Mouse (Mus musculus): Measurements from ENCODE around the gene Nuak1. TPM values are rescaled to one million over a fixed set of nuclear protein-coding genes. Genes with fewer than 3 reads are reported as not detected.

The Nuak1 gene
- polyA plus RNA-seq, 1 experiment from 2014 or later: 0.70 TPM

GRCm38 (mm10) chr10:84376346-84376745 is 64.1 kb downstream of the Nuak1 start:
- no peak overlapping the region for H3K27ac ChIP-seq (ENCODE audit: low read depth, low read length)
- no peak overlapping the region for H3K4me3 ChIP-seq (ENCODE audit: low read depth, low read length)
- no peaks in the 10 kb centered on the region; the same call in 1 of the 2 replicates for H3K4me1 ChIP-seq (replicated peaks; ENCODE audit: control insufficient read depth, insufficient read depth, low read length)
- no peak for DNase-seq (ENCODE audit: low spot score)
- no peaks in the 10 kb centered on the region for H3K36me3 ChIP-seq (ENCODE audit: control insufficient read depth, insufficient read depth, low read length)
- WGBS: 87% methylated on average over 5 of the region's 5 CpGs
- no peak overlapping the region for H3K4me2 ChIP-seq
- no peak overlapping the region for H3K9ac ChIP-seq (ENCODE audit: low read depth, low read length)
- H3K9me3 ChIP-seq (ENCODE audit: control insufficient read depth, low read length): no peaks in the 10 kb centered on the region
- ATAC-seq (replicated peaks; ENCODE audit: low FRiP score): no peak
- no peaks in the 10 kb centered on the region for H3K27me3 ChIP-seq (replicated peaks; ENCODE audit: control insufficient read depth, insufficient read depth, low read length)

GRCm38 (mm10) chr10:84374996-84375395 is 65.4 kb downstream of the Nuak1 start:
- 92% methylated on average over 18 of the region's 18 CpGs for WGBS
- Histone ChIP-seq H3K4me2 (no peak overlapping the region), H3K9me3 (ENCODE audit: control insufficient read depth, low read length) (no peaks in the 10 kb centered on the region), H3K4me3 (ENCODE audit: low read depth, low read length) (no peak overlapping the region), H3K27me3 (replicated peaks; ENCODE audit: control insufficient read depth, insufficient read depth, low read length) (no peaks in the 10 kb centered on the region), H3K27ac (ENCODE audit: low read depth, low read length) (no peak overlapping the region), H3K4me1 (replicated peaks; ENCODE audit: control insufficient read depth, insufficient read depth, low read length) (no peaks in the 10 kb centered on the region; the same call in 1 of the 2 replicates), H3K9ac (ENCODE audit: low read depth, low read length) (no peak overlapping the region), H3K36me3 (ENCODE audit: control insufficient read depth, insufficient read depth, low read length) (no peaks in the 10 kb centered on the region)
- ATAC-seq (replicated peaks; ENCODE audit: low FRiP score): no peak
- DNase-seq (ENCODE audit: low spot score): no peak

GRCm38 (mm10) chr10:84373476-84373875 is 66.9 kb downstream of the Nuak1 start:
- no peak for DNase-seq (ENCODE audit: low spot score)
- H3K4me2 ChIP-seq: no peak overlapping the region
- 85% methylated on average over 2 of the region's 2 CpGs for WGBS
- no peak for ATAC-seq (replicated peaks; ENCODE audit: low FRiP score)
- no peak overlapping the region for H3K27ac ChIP-seq (ENCODE audit: low read depth, low read length)
- H3K9me3 ChIP-seq (ENCODE audit: control insufficient read depth, low read length): no peaks in the 10 kb centered on the region
- no peaks in the 10 kb centered on the region for H3K27me3 ChIP-seq (replicated peaks; ENCODE audit: control insufficient read depth, insufficient read depth, low read length)
- no peak overlapping the region for H3K9ac ChIP-seq (ENCODE audit: low read depth, low read length)
- no peaks in the 10 kb centered on the region for H3K36me3 ChIP-seq (ENCODE audit: control insufficient read depth, insufficient read depth, low read length)
- no peak overlapping the region for H3K4me3 ChIP-seq (ENCODE audit: low read depth, low read length)
- H3K4me1 ChIP-seq (replicated peaks; ENCODE audit: control insufficient read depth, insufficient read depth, low read length): no peaks in the 10 kb centered on the region; the same call in 1 of the 2 replicates

GRCm38 (mm10) chr10:84372161-84373095 is 68.0 kb downstream of the Nuak1 start:
- Histone ChIP-seq H3K9me3 (ENCODE audit: control insufficient read depth, low read length) (no peaks in the 10 kb centered on the region), H3K36me3 (ENCODE audit: control insufficient read depth, insufficient read depth, low read length) (no peaks in the 10 kb centered on the region), H3K4me3 (ENCODE audit: low read depth, low read length) (no peak overlapping the region), H3K9ac (ENCODE audit: low read depth, low read length) (no peak overlapping the region), H3K27ac (ENCODE audit: low read depth, low read length) (no peak overlapping the region), H3K4me1 (replicated peaks; ENCODE audit: control insufficient read depth, insufficient read depth, low read length) (no peaks in the 10 kb centered on the region; the same call in 1 of the 2 replicates), H3K4me2 (no peak overlapping the region), H3K27me3 (replicated peaks; ENCODE audit: control insufficient read depth, insufficient read depth, low read length) (no peaks in the 10 kb centered on the region)
- WGBS: 60% methylated on average over 18 of the region's 18 CpGs
- ATAC-seq (replicated peaks; ENCODE audit: low FRiP score) (no peak), DNase-seq (ENCODE audit: low spot score) (no peak)

GRCm38 (mm10) chr10:84371681-84372160 is 68.7 kb downstream of the Nuak1 start:
- H3K9me3 ChIP-seq (ENCODE audit: control insufficient read depth, low read length): no peaks in the 10 kb centered on the region
- no peak overlapping the region for H3K4me3 ChIP-seq (ENCODE audit: low read depth, low read length)
- no peaks in the 10 kb centered on the region for H3K36me3 ChIP-seq (ENCODE audit: control insufficient read depth, insufficient read depth, low read length)
- H3K27me3 ChIP-seq (replicated peaks; ENCODE audit: control insufficient read depth, insufficient read depth, low read length): no peaks in the 10 kb centered on the region
- no peaks in the 10 kb centered on the region; the same call in 1 of the 2 replicates for H3K4me1 ChIP-seq (replicated peaks; ENCODE audit: control insufficient read depth, insufficient read depth, low read length)
- WGBS: 39% methylated on average over 10 of the region's 10 CpGs
- DNase-seq (ENCODE audit: low spot score) (no peak), ATAC-seq (replicated peaks; ENCODE audit: low FRiP score) (no peak)
- H3K27ac ChIP-seq (ENCODE audit: low read depth, low read length): no peak overlapping the region
- H3K9ac ChIP-seq (ENCODE audit: low read depth, low read length): no peak overlapping the region
- no peak overlapping the region for H3K4me2 ChIP-seq

GRCm38 (mm10) chr10:84371230-84371629 is 69.2 kb downstream of the Nuak1 start:
- Histone ChIP-seq H3K36me3 (ENCODE audit: control insufficient read depth, insufficient read depth, low read length) (no peaks in the 10 kb centered on the region), H3K4me3 (ENCODE audit: low read depth, low read length) (no peak overlapping the region), H3K27me3 (replicated peaks; ENCODE audit: control insufficient read depth, insufficient read depth, low read length) (no peaks in the 10 kb centered on the region), H3K27ac (ENCODE audit: low read depth, low read length) (no peak overlapping the region), H3K4me1 (replicated peaks; ENCODE audit: control insufficient read depth, insufficient read depth, low read length) (no peaks in the 10 kb centered on the region; the same call in 1 of the 2 replicates), H3K9me3 (ENCODE audit: control insufficient read depth, low read length) (no peaks in the 10 kb centered on the region), H3K4me2 (no peak overlapping the region), H3K9ac (ENCODE audit: low read depth, low read length) (no peak overlapping the region)
- WGBS: 59% methylated on average over 4 of the region's 4 CpGs
- ATAC-seq (replicated peaks; ENCODE audit: low FRiP score): no peak
- no peak for DNase-seq (ENCODE audit: low spot score)

GRCm38 (mm10) chr10:84369646-84370314 is 70.6 kb downstream of the Nuak1 start:
- DNase-seq (ENCODE audit: low spot score) (no peak), ATAC-seq (replicated peaks; ENCODE audit: low FRiP score) (no peak)
- H3K4me2 ChIP-seq: no peak overlapping the region
- no peaks in the 10 kb centered on the region for H3K9me3 ChIP-seq (ENCODE audit: control insufficient read depth, low read length)
- no peak overlapping the region for H3K27ac ChIP-seq (ENCODE audit: low read depth, low read length)
- H3K27me3 ChIP-seq (replicated peaks; ENCODE audit: control insufficient read depth, insufficient read depth, low read length): no peaks in the 10 kb centered on the region
- H3K4me3 ChIP-seq (ENCODE audit: low read depth, low read length): no peak overlapping the region
- H3K9ac ChIP-seq (ENCODE audit: low read depth, low read length): no peak overlapping the region
- 52% methylated on average over 11 of the region's 11 CpGs for WGBS
- no peaks in the 10 kb centered on the region for H3K36me3 ChIP-seq (ENCODE audit: control insufficient read depth, insufficient read depth, low read length)
- H3K4me1 ChIP-seq (replicated peaks; ENCODE audit: control insufficient read depth, insufficient read depth, low read length): no peaks in the 10 kb centered on the region; the same call in 1 of the 2 replicates

GRCm38 (mm10) chr10:84368185-84368584 is 72.2 kb downstream of the Nuak1 start:
- Histone ChIP-seq H3K4me2 (no peak overlapping the region), H3K27me3 (replicated peaks; ENCODE audit: control insufficient read depth, insufficient read depth, low read length) (no peaks in the 10 kb centered on the region), H3K4me3 (ENCODE audit: low read depth, low read length) (no peak overlapping the region), H3K9ac (ENCODE audit: low read depth, low read length) (no peak overlapping the region), H3K4me1 (replicated peaks; ENCODE audit: control insufficient read depth, insufficient read depth, low read length) (no peaks in the 10 kb centered on the region; the same call in 1 of the 2 replicates), H3K27ac (ENCODE audit: low read depth, low read length) (no peak overlapping the region), H3K9me3 (ENCODE audit: control insufficient read depth, low read length) (no peaks in the 10 kb centered on the region), H3K36me3 (ENCODE audit: control insufficient read depth, insufficient read depth, low read length) (no peaks in the 10 kb centered on the region)
- no peak for ATAC-seq (replicated peaks; ENCODE audit: low FRiP score)
- no peak for DNase-seq (ENCODE audit: low spot score)
- 81% methylated on average over 3 of the region's 3 CpGs for WGBS

All from liver, embryonic 11.5 days (tissue).